Mouse (Mus musculus): ENCODE results near the gene Fam173a. TPM values are rescaled to one million over a fixed set of nuclear protein-coding genes. Genes with fewer than 3 reads are reported as not detected.

Gene Fam173a
- polyA plus RNA-seq, 1 experiment from 2014 or later = 12.9 TPM

GRCm38 (mm10) chr17:25832436-25833290 lies 40.0 kb upstream of the Fam173a start:
- WGBS (ENCODE audit: missing documents) = under 1% methylated on average over 68 of the region's 77 CpGs
- H3K79me2 ChIP-seq (ENCODE audit: inconsistent target) = peaks cover 65% of the 10 kb centered on the region
- H3K36me3 ChIP-seq (ENCODE audit: inconsistent target) = peaks cover 8% of the 10 kb centered on the region; the same call in 1 of the 2 replicates
- peak overlapping the region; percentile 77 for H3K4me3 ChIP-seq (ENCODE audit: inconsistent target)
- H3K27ac ChIP-seq = peak overlapping the region; percentile 92

- peaks cover 15% of the 10 kb centered on the region; the same call in 1 of the 2 replicates for H3K36me3 ChIP-seq (ENCODE audit: inconsistent target)
- 49% methylated on average over 21 of the region's 21 CpGs for WGBS (ENCODE audit: missing documents)
These were observed 39.0 kb upstream of the Fam173a start for GRCm38 (mm10) chr17:25831451-25832281.

GRCm38 (mm10) chr17:25830806-25831431 lies 38.2 kb upstream of the Fam173a start:
- Histone ChIP-seq H3K79me2 (ENCODE audit: inconsistent target) (peaks cover 59% of the 10 kb centered on the region), H3K27ac (no peak overlapping the region), H3K4me3 (ENCODE audit: inconsistent target) (no peak overlapping the region; the same call in 1 of the 2 replicates), H3K36me3 (ENCODE audit: inconsistent target) (peaks cover 22% of the 10 kb centered on the region; the same call in 1 of the 2 replicates)
- 93% methylated on average over 14 of the region's 14 CpGs for WGBS (ENCODE audit: missing documents)

More at GRCm38 (mm10) chr17:25831451-25832281, 39.0 kb upstream of the Fam173a start:
- Histone ChIP-seq H3K4me3 (ENCODE audit: inconsistent target) (peak overlapping the region; percentile 77), H3K27ac (peak overlapping the region; percentile 69), H3K79me2 (ENCODE audit: inconsistent target) (peaks cover 65% of the 10 kb centered on the region)

- Histone ChIP-seq H3K4me3 (ENCODE audit: inconsistent target) (no peak overlapping the region), H3K79me2 (ENCODE audit: inconsistent target) (peaks cover 59% of the 10 kb centered on the region), H3K36me3 (ENCODE audit: inconsistent target) (peaks cover 26% of the 10 kb centered on the region; the same call in 1 of the 2 replicates), H3K27ac (no peak overlapping the region)
- WGBS (ENCODE audit: missing documents) = 94% methylated on average over 4 of the region's 4 CpGs
These were observed 37.6 kb upstream of the Fam173a start for GRCm38 (mm10) chr17:25830200-25830753.

GRCm38 (mm10) chr17:25829558-25830017 lies 36.9 kb upstream of the Fam173a start:
- Histone ChIP-seq H3K4me3 (ENCODE audit: inconsistent target) (peak overlapping the region; percentile 64), H3K36me3 (ENCODE audit: inconsistent target) (peaks cover 26% of the 10 kb centered on the region; the same call in 1 of the 2 replicates), H3K79me2 (ENCODE audit: inconsistent target) (peaks cover 59% of the 10 kb centered on the region), H3K27ac (peak overlapping the region; percentile 62)
- 52% methylated on average over 8 of the region's 8 CpGs for WGBS (ENCODE audit: missing documents)

- H3K36me3 ChIP-seq (ENCODE audit: inconsistent target) = peaks cover 26% of the 10 kb centered on the region; the same call in 1 of the 2 replicates
- H3K4me3 ChIP-seq (ENCODE audit: inconsistent target) = peak within 1 kb of the TSS; percentile 64
- WGBS (ENCODE audit: missing documents) = under 1% methylated on average over 32 of the region's 32 CpGs
- H3K79me2 ChIP-seq (ENCODE audit: inconsistent target) = peaks cover 59% of the 10 kb centered on the region
- H3K27ac ChIP-seq = peak within 1 kb of the TSS; percentile 62
These were observed 36.2 kb upstream of the Fam173a start, which contains the start of gene Jmjd8 for GRCm38 (mm10) chr17:25828712-25829557. Gene Jmjd8, plus strand, starts transcription at chr17:25828867.

GRCm38 (mm10) chr17:25828223-25828594 lies 35.5 kb upstream of the Fam173a start:
- Histone ChIP-seq H3K79me2 (ENCODE audit: inconsistent target) (peaks cover 59% of the 10 kb centered on the region), H3K27ac (no peak overlapping the region), H3K36me3 (ENCODE audit: inconsistent target) (peaks cover 26% of the 10 kb centered on the region; the same call in 1 of the 2 replicates), H3K4me3 (ENCODE audit: inconsistent target) (peak overlapping the region; percentile 64; the same call in 1 of the 2 replicates)
- 92% methylated on average over 8 of the region's 8 CpGs for WGBS (ENCODE audit: missing documents)

- Histone ChIP-seq H3K27ac (no peak overlapping the region), H3K36me3 (ENCODE audit: inconsistent target) (peaks cover 26% of the 10 kb centered on the region; the same call in 1 of the 2 replicates), H3K79me2 (ENCODE audit: inconsistent target) (peaks cover 59% of the 10 kb centered on the region), H3K4me3 (ENCODE audit: inconsistent target) (no peak overlapping the region)
- WGBS (ENCODE audit: missing documents) = 90% methylated on average over 19 of the region's 22 CpGs
These were observed 35.0 kb upstream of the Fam173a start for GRCm38 (mm10) chr17:25827546-25828222.

- H3K36me3 ChIP-seq (ENCODE audit: inconsistent target) = peaks cover 26% of the 10 kb centered on the region; the same call in 1 of the 2 replicates
- no peak overlapping the region for H3K4me3 ChIP-seq (ENCODE audit: inconsistent target)
- no peak overlapping the region for H3K27ac ChIP-seq
- H3K79me2 ChIP-seq (ENCODE audit: inconsistent target) = peaks cover 55% of the 10 kb centered on the region
- WGBS (ENCODE audit: missing documents) = 98% methylated on average over 13 of the region's 13 CpGs
These were observed 34.3 kb upstream of the Fam173a start for GRCm38 (mm10) chr17:25827011-25827410.

GRCm38 (mm10) chr17:25825984-25826570 lies 33.4 kb upstream of the Fam173a start:
- H3K4me3 ChIP-seq (ENCODE audit: inconsistent target) = no peak overlapping the region
- no peak overlapping the region for H3K27ac ChIP-seq
- 96% methylated on average over 27 of the region's 27 CpGs for WGBS (ENCODE audit: missing documents)
- H3K79me2 ChIP-seq (ENCODE audit: inconsistent target) = peaks cover 46% of the 10 kb centered on the region
- peaks cover 26% of the 10 kb centered on the region; the same call in 1 of the 2 replicates for H3K36me3 ChIP-seq (ENCODE audit: inconsistent target)

- H3K27ac ChIP-seq = no peak overlapping the region
- H3K36me3 ChIP-seq (ENCODE audit: inconsistent target) = peaks cover 20% of the 10 kb centered on the region; the same call in 1 of the 2 replicates
- H3K79me2 ChIP-seq (ENCODE audit: inconsistent target) = peaks cover 38% of the 10 kb centered on the region
- no peak overlapping the region for H3K4me3 ChIP-seq (ENCODE audit: inconsistent target)
- 98% methylated on average over 6 of the region's 6 CpGs for WGBS (ENCODE audit: missing documents)
These were observed 32.6 kb upstream of the Fam173a start for GRCm38 (mm10) chr17:25825311-25825710.

All from macrophage (primary cell).